Mouse (Mus musculus) CD4-positive naive resting alpha-beta T cell, adult 76 days (primary cell): ENCODE data around the gene Zfp273. TPM values are rescaled to one million over a fixed set of nuclear protein-coding genes. Genes with fewer than 3 reads are reported as not detected.

Experiments used
- total RNA-seq: library from RNA; stranded (reverse); gene quantifications from one replicate; pipeline ENCODE4 v1.2.4, GENCODE M21; 2023

Zfp273 gene
- 3.1 TPM for total RNA-seq

DNA sequence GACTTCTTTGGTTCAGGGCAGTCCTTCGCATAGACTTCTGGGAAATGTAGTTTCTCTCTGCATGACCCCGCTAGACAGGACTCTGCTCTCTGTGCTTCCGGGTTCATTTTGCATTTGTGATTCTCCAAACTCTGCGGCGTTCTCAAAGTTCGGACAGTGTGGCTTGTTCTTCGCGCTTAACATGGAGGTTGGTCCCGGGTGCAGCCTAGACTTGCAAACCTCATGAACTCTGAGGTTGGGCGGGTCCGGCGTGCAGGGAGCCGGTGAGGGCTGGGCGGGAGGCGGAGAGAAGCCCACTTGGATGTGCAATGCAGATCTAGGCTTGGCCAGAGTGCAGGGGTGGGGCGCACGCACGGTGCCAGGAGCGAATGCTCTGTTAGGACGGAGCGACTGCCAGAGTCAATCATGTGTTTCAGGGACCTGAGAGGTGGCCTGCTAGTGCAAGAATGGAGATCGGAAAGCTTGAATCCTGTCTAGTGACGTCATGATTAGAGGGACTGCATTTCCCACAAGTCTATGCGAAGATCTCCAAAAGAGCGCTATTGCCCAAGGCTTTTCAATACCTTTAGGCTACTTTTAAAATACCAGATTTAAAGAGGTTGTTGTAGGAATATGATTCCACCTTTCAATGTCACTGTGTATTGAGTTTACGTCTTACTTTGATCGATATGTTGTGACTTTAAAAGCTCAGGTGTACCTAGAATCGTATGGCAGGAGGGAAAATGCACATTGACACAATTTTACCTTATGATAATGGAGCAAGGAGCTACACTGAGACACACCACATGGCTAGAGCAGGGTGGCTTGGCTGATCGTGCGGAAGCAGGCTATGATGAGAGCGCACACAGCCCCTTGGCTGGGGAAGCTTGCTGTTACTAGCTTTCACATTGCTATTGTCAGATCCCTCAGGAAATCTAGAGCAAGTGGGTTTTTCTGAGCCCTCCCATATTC, at the start of gene Zfp273:
TSS of gene Zfp273 (plus strand) at position 31 of the 951 bp plus-strand sequence.

DNA sequence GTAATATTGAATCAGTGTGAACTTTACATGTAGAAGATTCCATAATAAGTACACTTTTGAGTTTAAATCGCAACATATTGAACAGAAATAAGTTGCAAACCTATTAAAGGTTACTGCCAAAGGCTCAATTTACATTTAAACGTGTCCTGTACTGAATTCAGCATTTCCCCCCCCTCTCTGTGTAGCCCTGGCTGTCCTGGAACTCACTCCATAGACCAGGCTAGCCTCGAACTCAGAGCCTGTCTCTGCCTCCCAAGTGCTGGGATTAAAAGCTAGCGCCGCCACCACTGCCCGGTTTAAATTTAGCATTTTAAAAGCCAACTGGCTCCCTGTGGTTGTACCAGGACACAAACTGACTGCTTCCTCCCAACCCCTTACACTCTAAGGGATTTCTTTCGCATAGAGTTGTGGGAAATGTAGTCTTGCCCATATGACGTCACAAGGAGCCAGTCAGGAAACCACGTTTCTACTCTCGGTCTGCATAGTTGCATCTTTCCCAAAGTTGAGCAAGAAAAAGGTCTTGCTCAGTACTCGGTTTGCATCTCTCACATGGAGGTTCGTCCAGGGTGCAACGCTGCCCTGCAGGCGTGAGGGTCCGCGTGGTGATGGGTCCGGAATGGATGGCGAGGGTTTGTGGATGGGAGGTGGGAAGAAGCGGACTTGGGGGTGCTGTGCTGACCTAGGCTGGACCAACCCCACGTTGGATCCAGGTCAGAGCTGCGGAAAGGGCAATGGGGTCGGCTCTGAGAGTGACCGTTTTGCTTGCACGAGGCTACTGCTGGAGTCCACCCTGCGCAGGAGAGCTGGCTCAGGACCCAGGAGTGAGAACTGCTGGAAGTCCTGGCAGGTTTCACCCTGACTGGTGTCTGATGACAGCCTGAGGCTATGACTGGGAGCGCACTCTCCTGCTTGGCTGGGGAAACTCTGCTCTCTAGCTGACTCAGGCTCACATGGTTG, 34.0 kb upstream of the Zfp273 start, which contains the start of gene Zfp493:
TSS of gene Zfp493 (plus strand) at position 429 of the 957 bp plus-strand sequence.

DNA sequence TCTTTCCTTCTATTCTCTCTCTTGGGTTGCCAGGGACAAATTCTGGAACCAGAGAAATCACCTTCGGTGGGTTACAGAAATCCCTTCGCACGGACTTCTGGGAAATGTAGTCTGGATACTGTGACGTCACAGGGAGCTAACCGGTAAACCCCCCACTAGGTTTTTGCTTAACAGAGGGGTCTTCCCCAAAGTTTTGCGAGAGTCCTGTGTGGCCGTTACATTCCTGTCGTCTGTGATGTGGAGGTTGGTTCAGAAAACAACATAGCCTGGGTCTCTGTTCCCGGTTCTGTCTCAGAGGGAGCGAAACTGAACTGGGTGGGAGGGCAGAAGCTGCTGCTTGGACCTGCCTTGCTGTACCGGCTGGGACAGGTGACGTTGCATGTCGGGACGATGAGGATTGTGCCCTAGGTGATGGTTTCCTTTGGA, 17.4 kb downstream of the Zfp273 start, which contains the start of gene Gm10037:
TSS of gene Gm10037 (plus strand) at position 196 of the 426 bp plus-strand sequence.

DNA sequence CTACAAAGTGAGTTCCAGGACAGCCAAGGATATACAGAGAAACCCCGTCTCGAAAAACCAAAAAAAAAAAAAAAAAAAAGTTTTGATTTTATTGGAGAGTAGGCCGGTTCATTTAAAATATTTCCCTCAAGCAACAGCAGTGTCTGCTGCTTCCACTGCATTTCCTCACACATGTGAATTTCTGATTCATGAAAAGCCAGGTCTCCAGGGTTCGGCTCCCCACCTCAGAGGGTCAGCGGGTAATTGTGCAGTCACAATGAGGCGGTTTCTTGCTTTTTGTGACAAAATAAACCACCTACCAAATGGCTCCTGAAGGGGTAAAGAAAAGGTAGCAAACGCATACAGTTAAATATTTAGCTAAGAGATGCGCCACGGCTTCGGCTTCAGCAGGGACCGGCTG, 49.5 kb downstream of the Zfp273 start, which contains the start of gene BC048507:
TSS of gene BC048507 (plus strand) at position 301 of the 400 bp plus-strand sequence.

Other genes with a start within 250 kb of the Zfp273 start
- gene Zfp729b, start 204.0 kb upstream of the Zfp273 start, total RNA-seq = 13.0 TPM
- not detected for gene Gm49345, start 176.0 kb upstream of the Zfp273 start, total RNA-seq
- 14.7 TPM for gene Zfp729a, start 175.9 kb upstream of the Zfp273 start, total RNA-seq
- gene Zfp738, start 126.7 kb upstream of the Zfp273 start, total RNA-seq = 7.8 TPM
- gene Zfp65, start 84.6 kb upstream of the Zfp273 start, total RNA-seq = 8.3 TPM
- 4.8 TPM for gene Zfp85, start 58.5 kb upstream of the Zfp273 start, total RNA-seq
- gene Zfp493, start 34.0 kb upstream of the Zfp273 start, total RNA-seq = 1.6 TPM
- 1.2 TPM for gene Gm10037, start 17.4 kb downstream of the Zfp273 start, total RNA-seq
- not detected for gene BC048507, start 49.6 kb downstream of the Zfp273 start, total RNA-seq